Mouse (Mus musculus): ENCODE results near the gene Xpo6. TPM values are rescaled to one million over a fixed set of nuclear protein-coding genes. Genes with fewer than 3 reads are reported as not detected.
A peak's percentile ranks its signal among the peaks of the same experiment; 100 is the strongest.

Xpo6 gene
- polyA plus RNA-seq, 1 experiment from 2014 or later: 99.2 TPM

GRCm38 (mm10) chr7:126194175-126194574 is 6.1 kb downstream of the Xpo6 start:
- CTCF ChIA-PET: no interaction called here
- POLR2A ChIA-PET: interaction anchor here (0.6 kb wide), 1 partner anchor 424 kb away, joined by 4 read pairs; no protein-coding TSS in a partner anchor
- H3K27me3 ChIP-seq: no peaks in the 10 kb centered on the region
- no peak for TF ChIP-seq CTCF (IDR thresholded peaks at IDR 0.05)
- ATAC-seq (no peak), DNase-seq (ENCODE audit: low read depth, low spot score) (no peak)
- in situ Hi-C loops (cut with MboI; ENCODE audit: low pct_unique_long_range_greater_than_20kb): no loop called here

DNA sequence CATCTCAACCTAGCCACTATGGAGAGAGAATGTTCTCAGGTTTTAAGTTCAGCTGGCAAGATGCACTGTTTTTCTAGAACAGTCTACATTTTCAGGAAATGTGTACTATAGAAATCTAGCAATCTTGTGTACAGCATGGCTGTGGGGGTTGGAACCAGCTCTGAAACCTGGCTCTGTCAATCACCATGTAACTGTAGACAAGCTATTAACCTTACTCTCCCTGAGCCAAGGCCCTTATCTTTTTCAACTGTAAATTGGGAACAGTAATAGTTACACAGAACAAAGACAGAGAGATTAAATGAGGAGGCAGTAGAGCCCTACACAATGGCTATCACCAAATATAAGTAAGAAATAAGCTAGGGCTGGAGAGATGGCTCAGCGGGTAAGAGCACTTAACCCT is 8.8 kb downstream of the Xpo6 start:
- ATAC-seq (no peak), DNase-seq (ENCODE audit: low read depth, low spot score) (no peak)
- POLR2A ChIA-PET: interaction anchor here (1.3 kb wide), 1 partner anchor 10 kb away, joined by 4 read pairs; no protein-coding TSS in a partner anchor
- no peak for TF ChIP-seq CTCF (IDR thresholded peaks at IDR 0.05)
- H3K27me3 ChIP-seq: no peaks in the 10 kb centered on the region
- CTCF ChIA-PET: interaction anchor here (1.2 to 1.6 kb wide), 2 partner anchors 10 to 13 kb away, joined by 3 to 5 read pairs; no protein-coding TSS in a partner anchor
- in situ Hi-C loops (cut with MboI; ENCODE audit: low pct_unique_long_range_greater_than_20kb): no loop called here

DNA sequence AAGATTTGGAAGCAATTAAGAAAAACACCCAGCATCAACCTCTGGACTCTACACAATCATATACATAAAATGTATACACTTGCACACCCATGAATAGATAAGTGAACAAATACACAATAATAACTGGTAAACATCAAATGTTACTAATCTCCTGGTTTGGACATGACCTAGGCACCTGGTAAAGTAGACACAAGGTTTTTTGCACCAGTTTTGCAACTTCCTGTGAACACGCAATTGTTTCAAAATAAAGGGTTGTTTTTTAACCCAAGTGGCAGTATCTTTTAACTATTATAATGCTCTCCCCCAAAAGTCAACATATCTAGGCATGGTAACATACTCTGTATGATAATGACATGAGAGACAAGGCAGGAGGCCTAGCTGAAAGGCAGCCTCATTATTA is 10.8 kb downstream of the Xpo6 start:
- H3K27me3 ChIP-seq: no peaks in the 10 kb centered on the region
- CTCF ChIA-PET: interaction anchor here (1.0 kb wide), 1 partner anchor 9 kb away, joined by 3 read pairs; no protein-coding TSS in a partner anchor
- DNase-seq (ENCODE audit: low read depth, low spot score) (no peak), ATAC-seq (no peak)
- POLR2A ChIA-PET: no interaction called here
- no peak for TF ChIP-seq CTCF (IDR thresholded peaks at IDR 0.05)
- in situ Hi-C loops (cut with MboI; ENCODE audit: low pct_unique_long_range_greater_than_20kb): no loop called here

- DNase-seq (ENCODE audit: low read depth, low spot score): no peak
- in situ Hi-C loops (cut with MboI; ENCODE audit: low pct_unique_long_range_greater_than_20kb): no loop called here
- ChIA-PET CTCF (no interaction called here), POLR2A (no interaction called here)
- no peaks in the 10 kb centered on the region for H3K27me3 ChIP-seq
- no peak for ATAC-seq
- no peak for TF ChIP-seq CTCF (IDR thresholded peaks at IDR 0.05)
Measured at GRCm38 (mm10) chr7:126185999-126186398, 14.3 kb downstream of the Xpo6 start.

DNA sequence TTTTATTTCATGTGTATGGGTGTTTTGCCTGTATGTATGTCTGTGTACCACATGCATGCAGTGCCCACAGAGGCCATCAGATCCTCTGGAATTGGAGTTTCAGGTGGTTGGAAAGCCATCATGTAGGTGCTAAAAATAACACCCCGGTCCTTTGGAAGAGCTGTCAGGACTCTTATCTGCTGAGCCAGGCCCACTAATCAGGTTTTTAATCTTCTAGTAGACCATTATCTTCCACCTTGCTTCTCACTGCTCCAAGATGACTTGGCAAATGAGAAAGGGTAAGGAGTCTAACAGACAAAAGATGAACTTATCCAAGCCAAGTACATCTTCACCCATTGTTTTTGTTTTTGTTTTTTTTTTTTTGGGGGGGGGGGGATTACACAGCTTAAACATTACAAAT is 16.7 kb downstream of the Xpo6 start:
- H3K27me3 ChIP-seq: no peaks in the 10 kb centered on the region
- POLR2A ChIA-PET: no interaction called here
- in situ Hi-C loops (cut with MboI; ENCODE audit: low pct_unique_long_range_greater_than_20kb): no loop called here
- TF ChIP-seq CTCF (IDR thresholded peaks at IDR 0.05): no peak
- DNase-seq (ENCODE audit: low read depth, low spot score): no peak
- no peak for ATAC-seq
- CTCF ChIA-PET: interaction anchor here (0.7 kb wide), 1 partner anchor 45 kb away, joined by 3 read pairs; no protein-coding TSS in a partner anchor

DNA sequence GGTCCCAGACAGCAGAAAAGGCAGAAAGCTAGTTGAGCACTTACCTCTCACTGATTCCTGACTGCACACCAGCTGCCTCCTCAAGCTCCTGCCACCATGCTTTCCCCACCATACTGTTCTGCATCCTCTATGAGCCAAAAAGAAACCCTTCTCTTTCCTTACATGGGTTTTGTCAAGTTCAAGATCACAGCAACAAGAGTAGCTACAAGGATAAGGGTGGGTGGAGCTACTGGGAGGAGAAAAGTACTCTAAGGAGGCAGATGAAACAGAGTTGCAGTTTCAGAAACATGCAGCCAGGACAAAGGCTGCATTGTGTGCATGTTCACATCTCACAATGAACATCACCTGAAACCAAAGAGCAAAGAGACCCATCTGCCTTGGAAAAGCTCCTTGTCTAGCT is 18.8 kb downstream of the Xpo6 start:
- ATAC-seq (no peak), DNase-seq (ENCODE audit: low read depth, low spot score) (no peak)
- ChIA-PET CTCF (interaction anchor here (1.3 to 1.5 kb wide), 2 partner anchors 10 kb away, joined by 5 read pairs; no protein-coding TSS in a partner anchor), POLR2A (interaction anchor here (0.9 kb wide), 1 partner anchor 11 kb away, joined by 4 read pairs; no protein-coding TSS in a partner anchor)
- in situ Hi-C loops (cut with MboI; ENCODE audit: low pct_unique_long_range_greater_than_20kb): no loop called here
- no peak for TF ChIP-seq CTCF (IDR thresholded peaks at IDR 0.05)
- H3K27me3 ChIP-seq: no peaks in the 10 kb centered on the region

DNA sequence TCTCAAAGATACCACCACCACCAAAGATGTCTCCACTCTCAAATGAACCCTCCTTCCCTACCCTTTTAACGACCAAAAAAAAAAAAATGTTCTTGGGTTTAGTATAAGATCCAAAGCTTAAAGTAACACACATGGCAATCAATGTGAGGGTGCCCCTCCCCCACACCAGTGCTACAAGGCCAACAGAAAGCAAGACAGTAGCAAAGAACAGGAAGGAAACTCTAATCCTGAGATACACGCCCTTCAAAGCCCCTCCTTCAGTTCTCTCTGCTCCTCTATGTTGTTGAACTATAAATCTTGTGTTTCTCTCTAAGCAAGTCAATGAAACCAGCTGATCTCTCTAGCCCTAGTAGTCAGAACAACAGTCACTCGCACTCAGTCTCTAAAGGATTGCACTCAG is 19.3 kb downstream of the Xpo6 start:
- POLR2A ChIA-PET: no interaction called here
- CTCF ChIA-PET: interaction anchor here (1.3 to 1.5 kb wide), 2 partner anchors 9 to 11 kb away, joined by 5 read pairs; no protein-coding TSS in a partner anchor
- H3K27me3 ChIP-seq: no peaks in the 10 kb centered on the region
- no peak for TF ChIP-seq CTCF (IDR thresholded peaks at IDR 0.05)
- ATAC-seq: no peak
- DNase-seq (ENCODE audit: low read depth, low spot score): no peak
- in situ Hi-C loops (cut with MboI; ENCODE audit: low pct_unique_long_range_greater_than_20kb): no loop called here

DNA sequence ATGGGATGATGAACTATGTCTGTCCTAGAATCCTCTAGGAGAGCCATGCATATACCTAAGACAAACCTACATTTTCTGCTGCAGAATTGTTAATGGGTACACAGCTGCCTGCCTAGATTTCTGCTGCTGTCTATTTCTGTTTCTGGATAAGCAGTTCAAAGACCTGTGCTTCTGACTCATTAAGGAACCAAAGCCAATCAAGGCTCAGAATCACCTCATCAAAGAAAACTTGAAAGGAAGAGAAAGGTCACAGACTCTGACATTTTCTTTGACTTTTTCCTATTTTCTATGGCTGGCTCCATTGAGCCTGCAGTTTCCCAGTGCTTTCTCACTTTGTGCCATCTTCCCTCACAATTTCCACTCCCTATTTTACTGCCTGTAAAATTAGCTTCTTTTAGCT is 21.5 kb downstream of the Xpo6 start:
- CTCF ChIA-PET: interaction anchor here (1.6 kb wide), 1 partner anchor 14 kb away, joined by 3 read pairs; no protein-coding TSS in a partner anchor
- TF ChIP-seq CTCF (IDR thresholded peaks at IDR 0.05): no peak
- in situ Hi-C loops (cut with MboI; ENCODE audit: low pct_unique_long_range_greater_than_20kb): no loop called here
- ATAC-seq: no peak
- DNase-seq (ENCODE audit: low read depth, low spot score): no peak
- POLR2A ChIA-PET: no interaction called here
- H3K27me3 ChIP-seq: no peaks in the 10 kb centered on the region

DNA sequence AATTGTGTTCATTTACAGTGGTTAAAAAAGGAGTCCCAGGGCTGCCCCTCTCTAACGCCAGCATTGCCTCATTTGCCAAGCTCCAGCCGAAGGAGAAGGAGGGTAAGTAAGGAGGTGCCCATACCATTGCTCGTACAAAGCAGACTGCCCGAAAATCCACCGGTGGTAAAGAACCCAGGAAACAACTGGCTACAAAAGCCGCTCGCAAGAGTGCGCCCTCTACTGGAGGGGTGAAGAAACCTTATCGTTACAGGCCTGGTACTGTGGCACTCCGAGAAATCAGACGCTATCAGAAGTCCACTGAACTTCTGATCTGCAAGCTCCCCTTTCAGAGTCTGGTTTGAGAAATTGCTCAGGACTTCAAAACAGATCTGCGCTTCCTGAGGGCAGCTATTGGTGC is 24.3 kb downstream of the Xpo6 start:
- DNase-seq (ENCODE audit: low read depth, low spot score) (no peak), ATAC-seq (no peak)
- in situ Hi-C loops (cut with MboI; ENCODE audit: low pct_unique_long_range_greater_than_20kb): no loop called here
- TF ChIP-seq CTCF (IDR thresholded peaks at IDR 0.05): peak; percentile 32
- POLR2A ChIA-PET: no interaction called here
- CTCF ChIA-PET: no interaction called here
- H3K27me3 ChIP-seq: no peaks in the 10 kb centered on the region

GRCm38 (mm10) chr7:126175456-126175855 is 24.8 kb downstream of the Xpo6 start:
- in situ Hi-C loops (cut with MboI; ENCODE audit: low pct_unique_long_range_greater_than_20kb): no loop called here
- no peaks in the 10 kb centered on the region for H3K27me3 ChIP-seq
- no peak for ATAC-seq
- no peak for DNase-seq (ENCODE audit: low read depth, low spot score)
- CTCF ChIA-PET: no interaction called here
- TF ChIP-seq CTCF (IDR thresholded peaks at IDR 0.05): no peak
- POLR2A ChIA-PET: interaction anchor here (0.6 kb wide), 1 partner anchor 94 kb away, joined by 3 read pairs; no protein-coding TSS in a partner anchor

GRCm38 (mm10) chr7:126174863-126175262 is 25.4 kb downstream of the Xpo6 start:
- no peak for TF ChIP-seq CTCF (IDR thresholded peaks at IDR 0.05)
- ChIA-PET CTCF (interaction anchor here (1.2 kb wide), 1 partner anchor 10 kb away, joined by 3 read pairs; no protein-coding TSS in a partner anchor), POLR2A (interaction anchor here (0.6 kb wide), 1 partner anchor 94 kb away, joined by 3 read pairs; no protein-coding TSS in a partner anchor)
- ATAC-seq (no peak), DNase-seq (ENCODE audit: low read depth, low spot score) (no peak)
- no peaks in the 10 kb centered on the region for H3K27me3 ChIP-seq
- in situ Hi-C loops (cut with MboI; ENCODE audit: low pct_unique_long_range_greater_than_20kb): no loop called here

- H3K27me3 ChIP-seq: no peaks in the 10 kb centered on the region
- POLR2A ChIA-PET: no interaction called here
- in situ Hi-C loops (cut with MboI; ENCODE audit: low pct_unique_long_range_greater_than_20kb): no loop called here
Measured at GRCm38 (mm10) chr7:126172001-126172400, 28.3 kb downstream of the Xpo6 start.

More at GRCm38 (mm10) chr7:126172001-126172400, 28.3 kb downstream of the Xpo6 start:
- ATAC-seq (no peak), DNase-seq (ENCODE audit: low read depth, low spot score) (peak; percentile 25)
- TF ChIP-seq CTCF (IDR thresholded peaks at IDR 0.05): no peak
- CTCF ChIA-PET: interaction anchor here (0.8 to 1.2 kb wide), 3 partner anchors 10 to 16 kb away, joined by 3 to 5 read pairs (median 3); no protein-coding TSS in a partner anchor
